7 mouse cellular contexts compared by ENCODE assay signal in the genomic region with DNA sequence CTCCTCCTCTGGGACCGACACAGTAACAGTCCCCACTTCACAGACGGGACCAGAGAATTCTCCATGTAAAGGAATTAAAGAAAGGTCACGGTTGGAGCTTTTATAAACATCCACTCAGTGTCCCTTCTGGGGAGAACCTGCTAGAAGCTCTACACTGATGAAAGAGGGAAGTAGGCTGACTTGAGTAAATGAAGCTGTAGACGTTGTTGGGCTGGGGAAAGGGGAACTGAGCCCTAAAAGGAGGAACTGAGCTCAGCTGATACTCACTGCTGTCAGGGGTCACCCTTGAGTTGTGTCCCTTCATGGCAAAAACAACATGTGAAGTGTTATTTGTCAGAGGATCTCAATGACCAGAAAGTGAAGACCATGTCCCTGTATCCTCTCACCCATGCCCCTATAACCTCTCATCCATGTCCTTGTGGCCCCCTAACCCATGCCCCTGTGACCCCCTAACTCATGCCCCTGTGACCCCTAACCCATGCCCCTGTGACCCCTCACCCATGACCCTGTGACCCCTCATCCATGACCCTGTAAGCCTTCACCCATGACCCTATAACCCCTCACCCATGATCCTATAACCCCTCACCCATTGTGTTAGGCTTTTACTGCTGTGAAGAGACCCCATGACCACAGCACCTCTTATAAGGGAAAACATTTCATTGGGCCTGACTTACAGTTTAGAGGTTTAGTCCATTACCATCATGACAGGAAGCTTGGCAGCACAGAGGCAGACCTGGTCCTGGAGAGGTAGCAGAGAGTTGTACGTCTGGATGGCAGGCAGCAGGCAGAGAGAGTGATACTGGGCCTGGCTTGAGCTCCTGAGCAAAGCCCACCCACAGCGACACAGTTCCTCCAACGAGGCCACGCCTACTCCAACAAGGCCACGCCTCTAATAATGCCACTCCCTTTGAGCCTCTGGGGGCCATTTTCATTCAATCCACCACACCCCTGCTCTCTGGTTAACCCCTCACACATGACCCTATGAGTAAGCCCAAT. TPM values are rescaled to one million over a fixed set of nuclear protein-coding genes. Genes with fewer than 3 reads are reported as not detected.
DNase-seq lines count a peak whose midpoint lies in the region; ATAC-seq and TF ChIP-seq lines count a peak whose summit lies in the region.

No protein-coding gene starts in this region.

- no peak overlapping the region for H3K4me2 ChIP-seq in liver, embryonic 12.5 days
- H3K4me2 ChIP-seq in liver, embryonic 11.5 days: no peak overlapping the region
- peak overlapping the region; percentile 47 for H3K4me2 ChIP-seq in liver, postnatal 0 days (ENCODE audit: low read depth, low read length)

- no peaks in the 10 kb centered on the region for H3K9me3 ChIP-seq in liver, embryonic 12.5 days (replicated peaks)
- no peaks in the 10 kb centered on the region for H3K9me3 ChIP-seq in liver, embryonic 11.5 days (ENCODE audit: control insufficient read depth, low read length)
- H3K9me3 ChIP-seq in liver, postnatal 0 days (ENCODE audit: low read length): no peaks in the 10 kb centered on the region

- no peaks in the 10 kb centered on the region for H3K27me3 ChIP-seq in liver, embryonic 12.5 days (replicated peaks)
- no peaks in the 10 kb centered on the region for H3K27me3 ChIP-seq in liver, embryonic 11.5 days (replicated peaks; ENCODE audit: control insufficient read depth, insufficient read depth, low read length)
- H3K27me3 ChIP-seq in liver, postnatal 0 days (ENCODE audit: insufficient read depth, low read length): no peaks in the 10 kb centered on the region
- no peaks in the 10 kb centered on the region for H3K27me3 ChIP-seq in spleen, adult 2 months (ENCODE audit: control insufficient read depth, insufficient read depth, low read length)

- TF ChIP-seq CTCF in liver, postnatal 0 days (IDR thresholded peaks at IDR 0.05; ENCODE audit: low read depth): no peak
- no peak for TF ChIP-seq CTCF in spleen, adult 2 months (IDR thresholded peaks at IDR 0.05; ENCODE audit: extremely low read depth, insufficient read depth, insufficient read length, insufficient replicate concordance)

- DNase-seq in liver, embryonic 11.5 days (ENCODE audit: low spot score): no peak
- peak; percentile 89 for DNase-seq in ZHBTc4 (ENCODE audit: low read depth, low spot score)
- DNase-seq in liver, postnatal 0 days: peak; percentile 50
- peak; percentile 75 to 96 for DNase-seq in spleen, adult 2 months (ENCODE audit: low read depth in 1 of 2, low spot score in 2 of 2)
- DNase-seq in cerebellum, adult 11-12 months: no peak
- DNase-seq in gastrocnemius, adult 18-20 months (ENCODE audit: low spot score): no peak

- peaks cover 28% of the 10 kb centered on the region for H3K4me1 ChIP-seq in liver, embryonic 12.5 days
- H3K4me1 ChIP-seq in liver, embryonic 11.5 days (replicated peaks; ENCODE audit: control insufficient read depth, insufficient read depth, low read length): peaks cover 13% of the 10 kb centered on the region
- peaks cover 19% of the 10 kb centered on the region for H3K4me1 ChIP-seq in liver, postnatal 0 days (ENCODE audit: insufficient read depth)
- peaks cover 37% of the 10 kb centered on the region; the same call in 1 of the 2 replicates for H3K4me1 ChIP-seq in spleen, adult 2 months (ENCODE audit: control insufficient read depth, insufficient read depth, insufficient read length)

- TF ChIP-seq EP300 in liver, postnatal 0 days (IDR thresholded peaks at IDR 0.05; ENCODE audit: low read depth): peak; percentile 13; the same call in 1 of the 2 replicates

- H3K27ac ChIP-seq in liver, embryonic 12.5 days: peak overlapping the region; percentile 62; the same call in 1 of the 2 replicates
- H3K27ac ChIP-seq in liver, embryonic 11.5 days (ENCODE audit: low read depth, low read length): no peak overlapping the region
- H3K27ac ChIP-seq in liver, postnatal 0 days (ENCODE audit: low read depth): peak overlapping the region; percentile 93
- H3K27ac ChIP-seq in spleen, adult 2 months (ENCODE audit: insufficient read depth, low read length): peak overlapping the region; percentile 97

- no peak for ATAC-seq in liver, embryonic 12.5 days
- ATAC-seq in liver, embryonic 11.5 days (replicated peaks; ENCODE audit: low FRiP score): no peak; the same call in 1 of the 2 replicates
- peak; percentile 73 for ATAC-seq in liver, postnatal 0 days

- H3K4me3 ChIP-seq in liver, embryonic 12.5 days: no peak overlapping the region
- H3K4me3 ChIP-seq in liver, embryonic 11.5 days (ENCODE audit: low read depth, low read length): no peak overlapping the region
- H3K4me3 ChIP-seq in liver, postnatal 0 days (ENCODE audit: low read depth, low read length): no peak overlapping the region
- peak overlapping the region; percentile 21; the same call in 1 of the 2 replicates for H3K4me3 ChIP-seq in spleen, adult 2 months (ENCODE audit: extremely low read depth, insufficient read depth, insufficient read length)

- no peak; the same call in 1 of the 2 replicates for TF ChIP-seq POLR2A in spleen, adult 2 months (IDR thresholded peaks at IDR 0.05; ENCODE audit: low read depth, low read length)

- H3K36me3 ChIP-seq in liver, embryonic 12.5 days: no peaks in the 10 kb centered on the region
- no peaks in the 10 kb centered on the region for H3K36me3 ChIP-seq in liver, embryonic 11.5 days (ENCODE audit: control insufficient read depth, insufficient read depth, low read length)
- no peaks in the 10 kb centered on the region for H3K36me3 ChIP-seq in liver, postnatal 0 days (replicated peaks; ENCODE audit: insufficient read depth, low read length)
- no peaks in the 10 kb centered on the region for H3K36me3 ChIP-seq in spleen, adult 2 months (ENCODE audit: control insufficient read depth, insufficient read depth, low read length)

- no peak overlapping the region for H3K9ac ChIP-seq in liver, embryonic 12.5 days
- no peak overlapping the region for H3K9ac ChIP-seq in liver, embryonic 11.5 days (ENCODE audit: low read depth, low read length)
- peak overlapping the region; percentile 16; the same call in 1 of the 2 replicates for H3K9ac ChIP-seq in liver, postnatal 0 days (replicated peaks)

- WGBS in liver, embryonic 12.5 days (ENCODE audit: insufficient replicate concordance): 48% methylated on average over 9 of the region's 9 CpGs
- 56% methylated on average over 9 of the region's 9 CpGs for WGBS in liver, embryonic 11.5 days
- 40% methylated on average over 9 of the region's 9 CpGs for WGBS in liver, postnatal 0 days (ENCODE audit: insufficient replicate concordance)
- WGBS in spleen, adult 2 months: 38% methylated on average over 9 of the region's 9 CpGs

RNA-seq across cellular contexts. Expression of gene Syk, which starts 10.2 kb away (rescaled TPM):
- polyA plus RNA-seq in liver, embryonic 12.5 days (2016; fragmentation: Nextera tagmentation; extraction: Ambion mirVana): 8.5 and 9.8 TPM in 2 replicates
- polyA plus RNA-seq in liver, embryonic 11.5 days (2014; fragmentation: Nextera tagmentation; extraction: Ambion mirVana): 10.1 and 10.7 TPM in 2 replicates
- polyA plus RNA-seq in liver, postnatal 0 days (2015; fragmentation: Nextera tagmentation; extraction: Ambion mirVana): 6.0 and 6.8 TPM in 2 replicates
- 119 and 126 TPM in 2 replicates for polyA plus RNA-seq in spleen, adult 2 months (2012; rRNA removed)
- 1 to 10 TPM; 1.5 to 2.6 TPM for total RNA-seq in gastrocnemius, adult 18-20 months (2021)

RNA-seq across cellular contexts. Expression of gene Diras2, which starts 41.7 kb away (rescaled TPM):
- polyA plus RNA-seq in liver, embryonic 12.5 days (2016; fragmentation: Nextera tagmentation; extraction: Ambion mirVana): 0.10 and 0.12 TPM in 2 replicates
- 0.05 and 0.10 TPM in 2 replicates for polyA plus RNA-seq in liver, embryonic 11.5 days (2014; fragmentation: Nextera tagmentation; extraction: Ambion mirVana)
- polyA plus RNA-seq in liver, postnatal 0 days (2015; fragmentation: Nextera tagmentation; extraction: Ambion mirVana): 0.12 and 0.19 TPM in 2 replicates
- 2.0 TPM in 2 replicates for polyA plus RNA-seq in spleen, adult 2 months (2012; rRNA removed)
- total RNA-seq in gastrocnemius, adult 18-20 months (2021): under 1 TPM; 0.07 to 0.14 TPM

Comparison
In these comparisons a context has a peak if more than half of its experiments do, and no peak if none do; other contexts are left out.
1. DNase-seq: peak in ZHBTc4 (single experiment), liver, postnatal 0 days (single experiment) and spleen, adult 2 months (2 of 2); none in liver, embryonic 11.5 days (single experiment), cerebellum, adult 11-12 months (single experiment) and gastrocnemius, adult 18-20 months (single experiment).
2. RNA of gene Syk, which starts 10.2 kb away (polyA plus RNA-seq): 119 to 126 TPM in spleen, adult 2 months; 10.1 to 10.7 TPM in liver, embryonic 11.5 days, 8.5 to 9.8 TPM in liver, embryonic 12.5 days and 6.0 to 6.8 TPM in liver, postnatal 0 days; every median in the first group is over 10 times any median in the second.